Mouse (Mus musculus) ZHBTc4 (cell line): Measurements from ENCODE around the gene Ffar3.
A peak's percentile ranks its signal among the peaks of the same experiment; 100 is the strongest.

Experiments used
- DNase-seq: peaks from one replicate; pipeline ENCODE4 v3.0.0-alpha.2; 2011; ENCODE audit warnings: low read depth, low spot score

Ffar3 gene

DNA sequence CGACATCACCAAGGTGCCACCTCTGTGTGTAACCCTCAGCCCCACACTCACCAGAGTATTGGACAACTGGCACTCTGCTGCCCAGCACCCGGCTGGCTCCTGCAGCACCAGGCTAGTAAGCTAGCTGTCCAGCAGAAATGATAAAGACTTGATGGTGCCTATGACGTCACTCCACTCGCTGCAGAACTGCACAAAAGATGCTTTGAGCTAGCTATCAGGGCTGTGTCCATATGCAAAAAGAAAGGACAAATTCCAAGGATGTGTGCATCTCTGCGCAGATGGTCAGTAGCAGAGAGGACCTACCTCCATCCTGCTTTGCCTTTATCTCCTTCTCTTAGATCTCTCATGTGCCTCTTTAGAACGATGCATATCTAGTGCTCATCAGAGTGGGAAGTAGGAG lies at the start of gene Ffar3:
Gene Ffar3 (minus strand): TSS at position 101 of the 400 bp plus-strand sequence.
- no peak for DNase-seq

DNA sequence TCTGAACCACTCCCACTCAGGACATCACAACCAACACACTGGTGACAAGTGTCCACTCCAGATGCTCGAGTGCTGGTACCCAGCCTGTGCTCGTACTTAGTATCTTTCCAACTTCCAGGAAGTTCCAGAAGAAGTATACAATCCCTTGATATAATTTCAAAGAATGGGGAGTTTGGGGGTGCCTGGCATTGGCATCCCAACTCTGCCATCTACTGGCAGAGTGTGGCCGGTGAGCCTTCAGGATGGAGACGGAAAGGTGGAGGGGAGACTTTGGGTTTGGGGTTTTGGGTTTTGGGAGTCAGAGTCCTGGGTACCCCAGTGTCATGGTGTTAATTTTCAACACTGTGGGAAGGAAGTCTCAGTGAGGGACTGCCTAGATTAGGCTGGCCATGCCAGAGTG lies 48.1 kb upstream of the Ffar3 start:
- DNase-seq, result no peak

DNA sequence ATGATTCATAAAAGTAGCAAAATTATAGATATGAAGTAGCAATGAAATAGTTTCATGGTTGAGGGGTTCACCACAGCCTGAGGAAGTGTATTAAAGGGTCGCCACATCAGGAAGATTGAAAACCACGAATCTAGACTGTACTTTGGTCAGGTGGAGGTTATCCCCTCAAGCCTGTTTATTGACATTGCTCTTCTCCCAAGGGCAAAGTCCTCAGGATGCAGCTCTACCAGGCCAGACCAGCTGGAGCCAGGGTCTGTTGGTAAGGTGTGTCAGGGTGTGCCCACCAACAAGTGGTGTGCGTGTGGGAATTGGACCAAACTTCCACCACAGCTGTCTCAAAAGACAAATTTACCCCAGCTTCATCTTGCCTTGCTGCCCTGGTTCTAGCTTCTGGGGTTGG lies 39.2 kb upstream of the Ffar3 start:
- DNase-seq, result no peak

DNA sequence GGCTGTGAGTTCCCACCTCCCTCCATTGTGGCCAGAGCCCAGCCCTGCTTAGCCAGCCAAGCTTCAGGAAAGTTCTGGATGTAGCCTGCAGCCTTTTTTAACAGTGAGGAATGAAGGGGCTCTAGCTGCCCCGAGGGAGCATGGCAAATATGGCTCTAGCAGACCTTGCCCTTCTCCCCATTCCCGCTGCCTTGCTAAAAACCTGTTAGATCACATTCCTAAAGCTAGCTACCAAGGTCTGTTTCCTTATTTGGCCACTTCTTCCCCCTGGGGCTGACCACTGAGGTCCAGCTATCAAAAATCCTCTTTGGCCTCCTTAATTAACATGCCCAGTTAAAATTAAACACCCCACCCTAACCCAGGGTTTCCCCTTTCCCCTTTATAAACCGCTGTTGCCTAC lies 36.5 kb upstream of the Ffar3 start:
- no peak for DNase-seq

DNA sequence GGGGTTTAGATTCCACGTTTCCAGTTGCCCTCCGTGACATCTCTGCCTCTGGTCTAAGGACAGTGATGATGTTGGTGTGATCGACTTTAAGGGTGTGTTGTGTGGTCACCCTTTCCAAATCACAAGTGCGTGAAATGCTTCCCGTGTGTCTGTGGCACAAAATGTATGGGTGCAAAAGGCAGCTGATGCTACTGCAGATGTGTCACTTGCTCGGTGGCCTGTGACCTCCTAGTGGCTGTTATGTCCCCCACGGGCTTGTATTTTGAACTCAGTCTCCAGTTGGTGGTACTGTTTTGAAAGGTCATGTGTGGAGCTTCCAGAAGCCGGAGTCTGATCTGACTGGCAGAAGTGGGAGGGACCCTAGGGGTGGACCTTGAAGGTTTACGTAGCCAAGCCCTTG lies 35.8 kb upstream of the Ffar3 start:
- no peak for DNase-seq

DNA sequence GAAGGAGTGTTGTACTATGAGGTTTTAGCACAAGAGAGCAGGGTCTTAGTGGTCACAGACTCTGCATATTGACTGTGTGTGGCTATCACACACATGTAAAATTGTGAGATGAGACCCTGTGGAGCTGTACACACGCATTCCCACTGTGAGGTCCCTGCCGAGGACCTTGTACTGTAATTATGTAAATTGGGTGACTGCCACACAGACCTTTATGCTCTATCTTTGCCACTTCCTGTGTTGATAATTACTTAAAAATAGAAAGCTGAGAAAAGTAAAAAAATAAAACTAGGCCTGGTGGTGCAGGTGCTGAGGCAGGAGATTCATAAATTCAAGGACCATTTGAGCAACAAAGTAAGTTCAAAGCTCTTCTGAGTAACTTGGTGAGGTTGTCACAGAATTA lies 34.7 kb upstream of the Ffar3 start:
- no peak for DNase-seq

DNA sequence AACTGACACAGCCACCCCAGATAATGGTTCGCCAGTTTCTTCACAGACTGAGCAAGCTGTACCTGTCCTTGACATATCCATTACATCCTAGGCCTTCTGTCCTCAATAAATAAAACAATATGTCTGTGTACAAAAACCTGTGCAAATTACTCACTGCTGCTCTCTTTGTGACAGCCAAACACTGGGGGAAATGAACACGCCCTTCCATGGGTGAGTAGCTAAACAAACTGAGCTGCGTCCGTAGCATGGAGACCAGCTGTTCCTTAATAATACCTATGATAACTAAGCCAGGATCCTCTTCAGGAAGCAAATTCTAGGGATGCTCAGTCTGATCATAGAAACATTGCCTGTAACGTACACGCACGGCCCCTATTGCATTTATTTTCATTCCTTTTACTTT lies 32.8 kb upstream of the Ffar3 start:
- DNase-seq, result no peak

DNA sequence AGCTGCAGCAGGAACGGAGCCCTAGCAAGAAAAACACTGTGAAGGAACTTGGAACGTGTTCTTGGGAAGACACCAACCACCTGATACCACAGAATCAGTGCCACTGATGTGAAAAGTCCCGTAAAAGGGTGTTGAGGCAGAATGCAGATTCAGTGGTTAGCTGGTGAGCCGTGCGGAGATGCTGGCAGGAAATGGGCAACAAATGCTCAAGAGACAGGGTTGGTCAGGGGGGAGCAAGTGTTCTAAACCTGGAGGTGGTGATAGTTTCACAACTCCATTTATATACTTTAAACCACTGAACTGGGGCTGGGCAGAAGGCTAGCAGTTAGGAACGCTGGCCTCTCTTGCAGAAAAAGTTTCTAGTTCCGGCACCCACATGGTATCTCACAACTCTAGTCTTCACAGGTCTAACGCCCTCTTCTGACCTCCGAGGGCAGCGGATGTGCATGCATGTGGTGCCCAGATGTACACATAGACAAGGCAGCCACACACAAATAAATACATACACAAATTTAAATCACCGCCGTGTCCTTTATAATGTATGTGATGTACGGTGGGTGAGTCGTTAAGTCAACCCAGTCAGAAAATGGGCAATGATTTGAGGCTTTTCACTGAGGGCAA lies 31.7 kb upstream of the Ffar3 start:
- DNase-seq, result no peak

DNA sequence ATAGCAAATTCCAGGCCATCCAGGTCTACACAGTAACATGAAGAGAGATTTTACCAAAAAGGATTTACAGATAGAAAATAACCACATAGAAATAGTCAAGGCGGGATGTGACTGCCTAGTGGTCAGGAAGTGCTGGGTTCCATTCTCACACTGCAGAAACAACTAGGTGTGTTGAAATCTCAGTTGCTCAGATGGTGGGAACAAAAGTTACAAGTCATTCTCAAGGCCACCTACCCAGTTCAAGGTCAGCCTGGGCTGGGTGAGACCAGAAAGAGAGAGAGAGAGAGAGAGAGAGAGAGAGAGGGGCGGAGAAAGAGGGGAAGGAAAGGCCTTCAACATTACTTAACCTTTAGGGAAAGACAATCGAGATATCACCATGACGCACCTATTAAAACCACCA lies 30.9 kb upstream of the Ffar3 start:
- DNase-seq, result no peak

DNA sequence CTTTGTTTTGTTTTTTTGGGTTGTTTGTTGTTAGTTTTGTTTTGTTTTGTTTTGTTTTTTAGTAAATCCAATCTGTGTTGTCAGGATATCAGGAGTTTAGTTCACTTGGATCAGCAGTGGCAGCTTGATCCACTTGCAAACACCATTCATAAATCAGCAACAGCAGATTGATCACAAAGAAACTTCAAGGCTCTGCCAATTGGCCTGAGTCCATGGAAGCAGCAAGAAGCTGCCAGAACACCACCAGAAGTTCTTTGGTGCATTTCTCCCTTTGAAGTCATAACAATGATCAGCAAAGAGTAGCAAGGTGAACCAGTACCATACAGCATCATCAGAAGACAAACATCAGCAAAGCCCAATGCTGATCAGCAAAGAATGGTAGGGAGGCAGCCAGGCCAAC lies 28.1 kb upstream of the Ffar3 start:
- DNase-seq, result no peak

DNA sequence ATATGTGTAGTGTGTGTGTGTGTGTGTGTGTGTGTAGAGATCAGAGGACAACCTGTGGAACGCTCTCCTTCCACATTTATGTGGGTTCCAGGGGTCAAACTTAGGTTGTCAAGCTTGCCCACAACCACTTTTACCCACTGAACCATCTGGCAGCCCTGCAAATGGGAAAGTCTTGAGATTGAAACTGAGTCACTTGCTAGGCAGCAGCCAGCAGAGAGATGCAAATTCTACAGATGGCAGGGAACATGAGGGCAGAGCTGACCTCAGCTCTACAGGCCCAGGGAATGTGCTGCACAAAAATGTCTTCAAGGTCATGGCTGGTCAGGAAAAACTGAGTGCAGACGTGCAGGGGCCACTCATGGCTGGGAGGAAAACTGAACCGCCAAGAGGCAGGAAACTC lies 25.4 kb upstream of the Ffar3 start:
- no peak for DNase-seq

DNA sequence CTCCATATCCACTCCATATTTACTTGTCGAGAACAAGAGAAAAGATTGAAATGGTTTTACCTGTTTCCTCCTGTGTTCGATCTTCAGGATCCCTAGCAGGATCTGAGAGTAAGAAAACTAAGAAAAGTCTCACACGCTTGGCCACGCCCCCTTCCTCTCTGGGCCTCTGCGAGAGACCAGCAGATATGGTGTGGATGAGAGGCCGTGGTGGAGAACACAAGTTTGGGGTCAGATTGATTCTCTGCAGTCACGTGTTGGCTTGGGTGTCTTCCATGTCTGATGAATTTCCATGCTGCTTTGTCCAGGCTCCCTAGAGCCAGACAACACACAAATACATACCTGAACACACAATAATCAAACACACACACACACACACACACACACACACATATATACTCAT lies 24.2 kb upstream of the Ffar3 start, which contains the start of gene Cd22:
Gene Cd22 (minus strand): TSS at position 167 of the 400 bp plus-strand sequence.
- no peak for DNase-seq

DNA sequence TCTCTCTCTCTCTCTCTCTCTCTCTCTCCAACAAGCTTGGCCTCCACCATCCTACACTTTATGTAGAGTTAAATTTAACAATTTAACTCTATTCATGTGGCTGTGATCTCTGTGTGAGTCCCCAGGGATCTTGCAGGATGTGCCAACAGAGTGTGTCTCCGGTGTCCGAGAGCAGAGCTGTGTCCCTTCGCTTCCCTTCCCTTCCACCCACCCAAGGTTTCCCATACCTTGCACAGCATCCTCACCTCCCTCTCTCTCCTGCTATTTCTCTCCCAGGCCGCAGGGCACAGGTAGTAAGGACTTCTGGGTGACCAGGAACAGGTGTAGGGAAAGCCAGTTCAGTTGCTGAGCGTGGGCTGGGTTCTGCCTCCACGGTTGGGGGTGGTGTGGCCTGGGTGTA lies 23.0 kb upstream of the Ffar3 start:
- no peak for DNase-seq

DNA sequence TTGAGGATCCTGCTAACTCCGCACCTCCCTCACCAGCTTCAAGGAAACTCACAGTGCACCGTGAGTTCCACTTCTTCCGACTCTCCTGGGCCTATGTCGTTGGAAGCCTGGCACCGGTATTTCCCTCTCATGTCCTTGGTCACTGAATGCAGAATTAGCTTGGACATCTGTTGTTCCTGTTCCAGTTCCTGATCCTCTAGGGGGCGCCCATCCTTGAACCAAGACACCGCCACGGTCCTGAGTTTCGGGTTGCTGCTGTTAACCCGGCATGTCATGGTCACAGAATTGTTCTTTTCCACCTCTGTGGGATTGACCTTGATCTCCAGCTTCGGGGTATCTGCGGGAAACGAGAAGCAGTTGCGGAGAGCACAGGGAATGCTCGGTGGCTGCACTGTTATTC lies 17.1 kb upstream of the Ffar3 start:
- peak; percentile 88 for DNase-seq

DNA sequence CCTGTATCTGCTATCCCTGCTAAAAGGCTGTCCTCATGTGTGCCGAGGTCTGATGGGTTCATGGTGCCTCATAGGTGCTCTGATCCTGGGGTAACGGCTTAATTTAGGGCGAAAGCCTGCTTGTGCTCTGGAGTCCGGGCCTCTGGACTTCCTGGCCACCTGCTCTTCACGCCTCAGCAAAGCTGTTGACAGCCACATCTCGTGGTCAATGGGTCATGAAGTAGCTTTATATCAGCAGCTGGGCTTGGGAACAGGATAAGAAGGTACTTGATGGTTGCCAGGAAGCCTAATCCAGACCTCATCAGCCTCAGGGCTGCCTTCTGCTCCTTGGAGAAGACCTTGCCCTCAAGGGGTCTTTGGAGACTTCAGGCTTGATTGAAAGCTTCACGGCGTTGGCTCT lies 7.4 kb upstream of the Ffar3 start:
- DNase-seq, result no peak

DNA sequence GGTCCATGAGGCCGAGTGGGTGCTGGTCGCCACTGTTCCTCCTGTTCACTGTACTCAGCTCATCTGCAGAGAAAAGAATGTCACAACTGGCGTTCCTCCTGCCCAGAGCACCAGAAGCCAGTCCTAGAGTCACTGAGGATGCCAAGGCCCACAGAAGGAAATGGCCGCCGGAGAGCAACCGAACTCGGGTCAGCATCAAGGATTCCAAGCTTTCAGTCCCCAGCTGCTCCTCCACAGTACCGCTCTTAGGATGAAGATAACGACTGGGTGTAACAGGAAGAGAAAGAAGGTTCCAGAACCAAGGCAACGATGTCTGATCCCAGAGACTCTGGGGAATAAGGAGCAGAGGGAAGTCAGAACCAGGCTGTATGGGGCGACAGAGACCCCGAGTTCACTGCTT lies 5.5 kb upstream of the Ffar3 start, which contains the start of gene Ffar1:
Gene Ffar1 (minus strand): TSS at position 101 of the 400 bp plus-strand sequence.
- no peak for DNase-seq

DNA sequence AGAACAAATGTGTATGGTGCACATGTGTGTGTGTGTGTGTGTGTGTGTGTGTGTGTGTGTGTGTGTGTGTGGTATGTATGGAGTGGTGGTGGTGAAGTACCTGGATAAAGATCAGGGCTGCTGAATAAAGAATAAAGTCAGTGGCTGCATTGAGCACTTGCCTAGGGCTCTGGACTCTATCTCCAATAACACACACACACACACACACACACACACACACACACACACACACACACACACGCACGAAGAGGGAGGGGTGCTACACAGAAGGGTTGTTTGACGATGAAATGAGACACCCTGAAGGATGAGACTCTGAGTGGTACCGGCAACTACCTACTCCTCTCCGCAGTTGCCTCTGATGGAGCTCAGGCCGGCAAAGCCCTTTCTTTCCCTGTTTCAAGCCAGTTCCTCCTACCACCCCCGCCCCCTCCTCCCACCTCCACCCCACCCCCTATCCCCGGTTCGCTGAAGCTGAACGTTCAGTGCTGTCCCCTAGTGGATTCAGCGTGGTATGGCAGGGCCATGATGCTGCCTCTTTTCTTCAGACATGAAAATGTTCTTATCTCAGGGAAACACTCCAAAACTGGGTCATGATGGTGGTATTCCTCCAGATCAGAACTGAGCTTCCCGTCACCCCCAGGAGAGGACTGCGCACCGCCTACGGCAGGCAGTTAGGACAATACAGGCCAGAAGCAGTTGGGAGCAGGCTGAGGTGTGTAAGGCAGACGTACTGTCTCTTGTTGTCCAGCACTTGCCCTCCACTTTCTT lies 3.8 kb upstream of the Ffar3 start:
- peak; percentile 91 for DNase-seq

DNA sequence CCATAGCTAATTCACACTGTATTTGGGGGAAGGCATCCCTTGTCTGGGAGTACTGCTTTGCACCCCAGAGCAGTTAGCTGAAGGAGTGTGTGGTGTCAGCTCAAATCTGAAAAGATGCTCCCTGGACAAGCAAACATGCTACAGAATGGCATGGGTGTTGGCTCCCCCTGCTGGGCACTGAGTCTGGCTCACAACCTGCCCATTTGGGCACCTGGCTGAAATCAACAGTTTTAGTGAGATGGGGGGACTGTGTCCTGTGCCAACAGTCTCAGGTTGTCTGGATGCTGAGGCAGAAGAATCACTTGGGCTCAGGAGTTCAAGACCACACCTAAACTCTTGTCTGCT lies 3.3 kb upstream of the Ffar3 start:
- DNase-seq, result peak; percentile 88

DNA sequence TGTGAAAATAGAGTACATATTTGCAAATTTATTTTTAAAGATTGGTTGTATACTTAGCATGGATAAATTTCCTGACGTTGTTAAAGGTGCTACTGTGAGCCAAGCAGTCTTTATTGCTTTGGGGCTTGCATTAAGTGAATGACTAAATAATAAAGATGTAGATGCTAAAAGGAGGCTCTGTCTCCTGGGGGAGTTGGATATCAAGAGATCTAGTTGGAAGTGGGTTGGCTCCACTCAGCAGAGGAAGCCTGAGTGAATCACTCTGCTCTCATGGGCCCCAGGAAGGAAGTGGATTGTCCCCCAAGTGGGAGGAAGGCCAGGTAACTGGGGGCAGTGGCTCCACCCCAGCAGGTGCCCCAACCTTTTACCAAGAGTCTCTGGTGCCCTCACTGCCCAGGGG lies 1.8 kb upstream of the Ffar3 start:
- no peak for DNase-seq

DNA sequence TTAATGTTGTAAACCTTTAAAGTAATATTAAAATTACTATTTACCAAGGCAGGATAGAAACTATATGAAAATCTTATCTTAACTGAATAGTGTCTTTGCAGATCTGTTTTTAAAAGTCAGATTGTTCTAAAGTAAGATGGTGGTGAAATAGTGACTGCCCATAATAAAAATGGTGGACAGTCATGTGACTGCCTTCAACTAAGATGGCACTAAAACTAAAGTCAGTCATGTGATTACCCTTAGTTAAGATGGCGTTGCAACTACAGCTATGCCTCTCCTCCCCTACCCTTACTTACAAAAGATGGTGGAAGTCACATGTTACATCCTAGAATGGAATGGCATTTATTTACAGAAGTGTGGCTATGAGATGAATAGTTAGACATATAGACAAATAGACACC lies 4.6 kb downstream of the Ffar3 start:
- DNase-seq, result peak; percentile 60

DNA sequence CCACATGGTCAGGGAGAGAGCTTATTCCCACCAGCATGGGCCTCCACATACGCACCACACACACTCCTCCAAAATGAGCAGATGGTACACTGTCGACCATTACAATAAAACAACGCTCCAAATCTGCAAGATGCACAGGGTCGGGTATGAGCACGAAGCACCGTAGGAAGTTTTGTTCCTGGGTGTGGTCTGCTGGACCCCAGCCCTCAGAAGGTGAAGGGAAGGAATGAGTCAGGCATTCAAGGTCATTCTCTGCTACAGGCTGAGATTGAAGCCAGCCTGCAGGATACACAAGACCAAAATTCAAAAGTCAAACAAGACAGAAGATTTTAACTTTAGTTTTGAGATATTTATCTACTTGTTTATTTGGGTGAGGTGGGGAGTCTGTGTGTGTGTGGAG lies 8.0 kb downstream of the Ffar3 start:
- DNase-seq, result no peak

DNA sequence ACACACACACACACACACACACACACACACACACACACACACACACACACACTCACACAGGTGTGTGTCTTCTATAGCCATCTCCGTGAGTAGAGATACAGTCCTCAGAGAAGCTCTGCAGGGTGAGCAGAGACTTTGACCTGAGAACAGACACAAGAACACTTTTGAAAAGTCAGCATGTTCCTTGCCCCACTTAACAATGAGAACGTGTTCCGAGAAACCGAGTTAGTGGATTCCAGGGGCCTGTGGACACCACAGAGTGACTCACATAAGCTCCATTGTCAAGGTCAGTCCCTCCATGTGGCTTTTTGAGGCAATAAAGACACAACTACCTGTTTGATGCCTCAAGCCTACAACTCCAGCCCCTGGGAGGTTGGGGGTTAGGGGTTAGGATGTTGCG lies 8.6 kb downstream of the Ffar3 start:
- DNase-seq, result peak; percentile 35

DNA sequence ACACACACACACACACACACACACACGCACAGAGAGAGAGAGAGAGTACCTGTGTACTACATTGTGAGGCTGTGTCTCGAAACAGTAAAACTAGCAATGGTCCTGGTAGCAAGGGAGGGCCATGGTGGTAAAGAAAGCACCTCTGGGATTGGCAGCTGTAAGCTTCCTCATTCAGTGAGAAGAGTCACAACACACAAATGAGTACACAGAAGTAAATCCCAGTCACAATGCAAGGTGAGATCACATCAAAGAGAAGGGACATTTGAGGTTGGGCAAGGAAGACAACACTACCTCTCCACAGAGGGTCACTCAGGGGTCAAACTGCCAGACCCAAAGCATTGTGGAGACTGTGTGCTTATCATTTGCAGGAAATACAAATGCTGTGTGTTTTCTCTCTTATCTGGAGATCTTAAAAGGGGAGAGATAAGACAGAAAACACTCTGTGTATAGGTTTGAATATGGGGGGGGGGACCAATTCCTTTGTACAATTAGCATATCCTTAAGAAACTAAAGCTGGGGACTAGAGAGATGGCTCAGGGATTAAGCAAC lies 9.4 kb downstream of the Ffar3 start:
- DNase-seq, result peak; percentile 67
